Mouse (Mus musculus) left cerebral cortex, adult 8-10 months (tissue): Measurements from ENCODE around the gene Adh7. TPM values are rescaled to one million over a fixed set of nuclear protein-coding genes. Genes with fewer than 3 reads are reported as not detected.

Experiments used
- DNase-seq, 2 experiments: peaks; one replicate each; pipeline ENCODE4 v3.0.0; 2022; ENCODE audit warnings: low spot score in 2 of 2
- total RNA-seq, 4 experiments: library from RNA; stranded (reverse); gene quantifications; 2 replicates each; pipeline ENCODE4 v1.2.4; 2022

The Adh7 gene
- under 1 TPM in 3 of 4 experiments, not detected in 1; 0.18 to 0.33 (median 0.20) TPM for total RNA-seq

- no peak for DNase-seq
Measured at GRCm38 (mm10) chr3:138217631-138218264, at the start of gene Adh7. Adh7 (plus strand) TSS chr3:138217760.

DNA sequence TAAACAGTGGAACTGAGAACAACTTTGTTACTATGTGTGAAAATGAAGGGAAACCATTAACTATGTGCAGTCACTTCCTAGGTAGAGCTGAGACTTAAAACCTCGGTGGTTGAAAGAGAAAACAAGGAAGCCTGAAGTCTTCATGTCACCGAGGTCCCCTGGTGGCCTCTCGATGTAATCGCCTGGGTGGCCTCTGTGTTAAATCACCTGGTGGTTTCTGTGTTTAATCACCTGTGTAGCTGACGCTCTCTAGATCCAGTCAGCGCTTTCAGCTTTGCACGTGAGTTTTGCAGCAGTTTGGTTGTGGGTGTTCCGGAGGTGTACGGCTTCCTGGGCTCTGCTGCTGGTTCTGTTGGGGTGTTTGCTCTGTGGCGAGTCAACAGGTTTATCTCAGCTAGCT, 44.3 kb upstream of the Adh7 start:
- DNase-seq = no peak

- no peak for DNase-seq
Measured at GRCm38 (mm10) chr3:138175551-138175950, 42.0 kb upstream of the Adh7 start.

- no peak for DNase-seq
Measured at GRCm38 (mm10) chr3:138182019-138182418, 35.5 kb upstream of the Adh7 start.

DNA sequence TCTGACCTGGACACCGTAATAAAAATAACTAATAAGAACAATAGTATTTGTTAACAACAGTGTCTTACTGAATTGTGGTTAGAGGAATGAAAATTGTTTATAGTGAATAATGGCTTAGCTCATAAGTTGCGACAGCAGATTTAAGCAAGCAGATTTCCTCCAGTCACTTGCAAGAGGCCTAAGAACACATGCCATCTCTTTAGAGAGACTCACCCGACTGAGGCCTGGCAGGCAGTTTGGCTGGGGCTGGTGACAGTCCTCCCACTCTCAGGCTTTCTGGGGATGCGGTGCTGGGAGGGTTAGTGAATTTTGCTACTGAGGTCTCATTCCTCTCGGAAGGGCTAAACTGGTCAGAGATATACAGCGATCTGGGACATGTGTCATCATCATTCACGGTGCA, 34.2 kb upstream of the Adh7 start:
- no peak for DNase-seq

GRCm38 (mm10) chr3:138185290-138185689, 32.3 kb upstream of the Adh7 start:
- DNase-seq = no peak

GRCm38 (mm10) chr3:138185995-138186930, 31.3 kb upstream of the Adh7 start:
- no peak for DNase-seq

DNA sequence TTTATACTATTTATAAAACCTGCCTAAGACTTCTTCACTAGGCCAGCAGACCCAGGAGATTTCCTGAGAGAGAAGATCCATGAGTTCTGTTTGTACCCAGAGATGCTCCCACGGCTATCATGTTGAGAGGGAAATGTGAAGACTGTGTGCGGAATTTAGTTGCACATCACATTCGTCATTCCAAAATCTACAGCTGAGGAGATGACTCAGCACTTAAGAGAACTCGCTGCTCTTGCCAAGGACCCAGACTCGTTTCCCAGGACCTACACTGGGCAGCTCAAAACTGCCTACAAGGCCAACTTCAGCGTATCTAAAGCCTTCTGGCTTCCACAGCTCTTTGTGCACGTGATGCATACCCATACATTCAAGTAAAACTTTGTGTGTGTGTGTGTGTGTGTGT, 25.3 kb upstream of the Adh7 start:
- DNase-seq = no peak

DNA sequence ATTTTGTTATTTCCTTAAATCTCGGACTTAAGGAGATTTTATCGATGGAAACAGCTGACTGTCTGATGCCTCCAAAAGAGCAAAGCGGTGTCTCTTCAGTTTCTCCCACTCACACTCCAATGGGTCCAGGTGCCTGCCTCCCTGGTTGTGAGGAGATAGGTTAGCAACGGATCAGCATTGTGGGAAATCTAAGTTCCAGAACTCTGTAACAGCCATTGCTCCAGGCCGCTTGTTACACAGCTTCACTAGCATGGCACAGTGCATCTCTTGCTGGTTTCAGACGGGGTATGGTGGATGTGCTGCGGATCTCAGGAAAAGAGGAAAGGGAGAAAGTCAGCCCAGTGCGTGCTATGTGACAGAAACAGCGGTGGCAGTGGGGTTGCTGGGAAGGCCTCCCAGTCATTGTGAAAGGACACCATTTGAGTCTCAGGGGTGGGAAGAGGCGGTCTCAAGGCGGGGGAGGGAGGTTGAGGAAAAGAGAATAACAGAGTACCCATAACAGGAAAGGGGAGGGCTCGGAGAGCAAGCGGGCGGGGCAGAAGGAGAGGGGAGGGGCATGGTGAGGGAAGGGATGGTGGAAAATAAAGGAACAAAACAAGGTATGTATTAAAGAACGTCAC, 23.8 kb upstream of the Adh7 start, which contains the start of gene 4930579F01Rik:
Gene 4930579F01Rik (minus strand): TSS at position 143 of the 620 bp plus-strand sequence.
- DNase-seq = no peak

- no peak for DNase-seq
Measured at GRCm38 (mm10) chr3:138197093-138197492, 20.5 kb upstream of the Adh7 start.

- no peak for DNase-seq
Measured at GRCm38 (mm10) chr3:138197556-138197955, 20.0 kb upstream of the Adh7 start.

DNA sequence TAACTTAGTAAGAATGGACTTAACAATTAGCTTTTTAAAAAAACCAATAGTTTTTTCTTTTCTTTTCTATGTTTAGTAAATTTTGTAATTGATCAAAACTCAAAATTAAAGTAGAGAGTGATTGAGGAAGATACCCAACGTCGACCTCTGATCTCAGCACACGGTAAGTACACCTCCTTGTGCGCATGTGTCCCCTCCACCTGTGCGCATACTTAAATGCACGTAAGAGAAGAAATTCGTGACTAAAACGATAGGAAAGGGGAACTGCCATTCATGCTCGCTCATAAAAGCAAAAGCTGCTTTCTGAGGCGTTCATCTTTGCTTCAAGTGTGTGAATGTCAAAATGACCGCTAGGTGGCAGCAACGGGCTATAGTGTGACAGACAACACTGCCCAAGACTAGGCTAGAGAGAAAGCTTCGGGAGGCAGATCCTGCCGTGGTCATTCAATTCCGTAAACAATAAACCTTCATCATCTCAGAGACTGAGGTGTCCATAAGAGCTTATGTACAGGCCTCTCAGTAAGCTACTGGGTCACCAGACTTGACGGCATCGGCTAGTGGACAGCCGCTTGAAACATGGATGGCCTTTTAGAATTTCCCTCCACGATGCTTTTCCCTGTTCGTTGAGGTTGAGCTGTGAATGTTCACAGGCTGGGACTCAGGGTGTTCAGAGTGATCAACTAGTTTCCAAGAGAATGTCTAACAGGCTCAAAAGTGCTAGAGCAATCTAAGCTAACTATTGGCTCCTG, 19.4 kb upstream of the Adh7 start:
- peak; percentile 69 to 79 for DNase-seq

- DNase-seq = no peak
Measured at GRCm38 (mm10) chr3:138198722-138199068, 18.9 kb upstream of the Adh7 start.

- no peak for DNase-seq
Measured at GRCm38 (mm10) chr3:138208821-138209220, 8.7 kb upstream of the Adh7 start.

- DNase-seq = no peak
Measured at GRCm38 (mm10) chr3:138210432-138211075, 7.0 kb upstream of the Adh7 start.

DNA sequence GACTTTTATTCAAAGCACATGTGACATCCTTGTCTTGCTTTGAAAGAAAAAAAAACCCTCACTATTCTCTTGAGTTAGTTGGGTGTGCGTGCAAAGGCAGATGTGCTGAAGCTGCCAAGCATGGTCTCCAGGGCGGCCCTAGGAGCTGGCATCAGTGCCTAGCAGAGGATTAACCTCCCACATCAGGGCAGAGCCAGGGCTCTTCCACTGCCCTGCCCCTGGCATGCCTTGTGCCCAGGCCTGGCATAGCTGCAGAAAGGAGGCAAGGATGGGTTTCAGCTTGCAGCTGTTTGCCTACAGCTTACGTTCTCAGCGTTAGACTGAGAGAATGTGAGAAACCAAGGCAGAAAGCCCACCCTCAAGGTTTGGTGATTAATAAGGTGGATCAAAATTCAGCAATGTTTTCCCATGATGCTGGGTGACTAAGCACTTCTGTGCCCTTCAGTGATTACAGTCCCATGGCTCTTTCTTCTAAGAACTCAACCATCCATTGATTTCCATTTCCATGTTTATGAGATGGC, 5.1 kb upstream of the Adh7 start:
- no peak for DNase-seq

DNA sequence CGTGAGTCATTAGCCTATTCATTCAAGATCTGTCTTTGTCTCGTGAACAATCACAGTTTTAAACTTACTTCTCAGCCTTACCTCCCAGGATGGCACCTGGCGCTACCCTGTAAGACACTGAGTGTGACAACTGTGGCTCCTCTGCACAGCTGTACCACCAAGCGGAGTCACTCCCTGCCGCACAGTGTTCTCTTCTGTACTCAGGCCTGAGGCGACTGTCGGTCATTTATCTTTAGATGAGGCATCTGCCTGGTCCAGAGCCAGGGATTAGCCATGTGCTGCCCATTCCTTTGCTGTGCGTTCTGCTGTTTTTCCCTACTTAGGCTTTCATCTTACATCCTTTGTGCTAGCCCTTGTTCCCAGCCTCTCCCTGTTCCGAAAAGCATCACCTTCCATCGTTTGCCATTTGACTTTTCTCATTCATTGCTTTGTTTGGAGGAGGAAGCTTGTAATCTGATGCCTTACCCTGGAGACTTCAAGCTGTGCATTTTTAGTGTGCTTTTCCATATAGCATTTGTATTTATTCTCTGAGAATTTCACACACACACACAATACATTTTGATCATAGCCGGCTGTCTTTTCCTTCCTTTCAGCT, 2.1 kb upstream of the Adh7 start:
- no peak for DNase-seq

DNA sequence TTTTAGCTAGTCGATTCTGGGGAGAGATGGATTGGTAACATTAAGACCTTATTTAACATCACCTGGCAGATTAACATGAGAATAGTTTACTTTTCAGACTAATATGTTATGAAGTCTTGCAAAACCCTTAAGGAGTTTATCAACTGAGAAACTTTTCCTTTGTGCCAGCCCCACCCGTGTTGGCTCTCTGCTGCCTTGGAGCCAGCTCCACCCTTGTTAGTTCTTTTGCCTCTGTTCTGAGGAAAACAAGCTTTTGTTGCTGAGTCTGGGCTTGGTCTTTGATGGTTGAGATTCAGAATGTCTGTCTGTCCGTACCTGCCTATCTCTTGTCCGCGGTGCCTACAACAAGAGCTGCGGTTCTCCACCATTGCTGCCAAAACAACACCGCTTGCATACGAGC, 1.5 kb upstream of the Adh7 start:
- no peak for DNase-seq

- no peak for DNase-seq
Measured at GRCm38 (mm10) chr3:138221116-138221515, 3.6 kb downstream of the Adh7 start.

DNA sequence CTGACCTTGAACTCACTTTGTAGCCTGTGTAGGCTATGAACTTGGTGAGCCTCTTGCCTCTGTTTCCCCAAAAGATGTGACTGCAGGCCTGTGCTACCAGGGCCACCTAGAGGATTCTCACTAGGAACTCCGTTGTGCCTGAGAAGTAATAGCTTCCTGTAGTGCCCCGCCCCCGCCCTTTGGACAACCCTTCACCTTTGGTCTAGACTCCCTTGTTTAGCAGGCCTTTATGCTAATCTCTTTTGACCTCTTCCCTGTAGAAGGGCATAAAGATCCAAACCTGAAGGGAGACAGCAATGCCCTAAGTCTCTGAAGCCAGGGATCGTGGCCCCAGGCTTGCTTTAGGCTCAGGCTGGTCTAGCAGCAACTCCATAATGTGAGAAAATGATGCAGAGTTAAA, 5.0 kb downstream of the Adh7 start:
- no peak for DNase-seq
